Mouse (Mus musculus): ENCODE data around the gene Banp.

DNA sequence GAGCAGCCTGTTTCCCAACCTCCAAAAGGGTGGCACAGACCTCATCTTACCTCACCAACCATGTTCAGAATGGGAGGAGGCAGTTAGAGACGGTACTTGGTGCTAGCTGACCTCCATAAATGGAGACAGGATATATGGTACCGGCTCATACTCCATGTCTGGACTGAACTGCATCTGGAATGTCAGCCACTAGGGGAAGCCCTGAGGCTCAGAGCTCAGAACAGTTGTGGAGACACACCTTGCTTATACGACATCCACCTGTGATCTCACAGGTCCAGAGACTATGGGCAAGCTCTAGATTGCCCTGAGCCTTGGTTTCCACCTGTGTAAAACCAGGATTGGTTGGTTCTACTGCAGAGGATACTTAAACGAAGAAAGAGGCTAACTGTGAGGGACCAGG lies 125.4 kb downstream of the Banp start:
- TF ChIP-seq CTCF (IDR thresholded peaks at IDR 0.05; ENCODE audit: borderline replicate concordance, extremely low read depth, insufficient read depth, insufficient read length) (peak; percentile 23; the same call in 1 of the 2 replicates), POLR2A (IDR thresholded peaks at IDR 0.05; ENCODE audit: borderline replicate concordance, extremely low read depth, insufficient read depth, insufficient read length, poor library complexity, severe bottlenecking) (no peak)

Measured in brain, embryonic 14.5 days (tissue).